Mouse (Mus musculus): ENCODE results near the gene Tbl3. TPM values are rescaled to one million over a fixed set of nuclear protein-coding genes. Genes with fewer than 3 reads are reported as not detected.

The Tbl3 gene
- 10 to 100 TPM; 14.4 to 21.6 (median 17.3) TPM for total RNA-seq (2022)

GRCm38 (mm10) chr17:24706982-24707800, at the start of gene Tbl3:
TSS of gene Tbl3 (minus strand) at chr17:24707660.
- DNase-seq (ENCODE audit: low spot score) = peak; percentile 91

DNA sequence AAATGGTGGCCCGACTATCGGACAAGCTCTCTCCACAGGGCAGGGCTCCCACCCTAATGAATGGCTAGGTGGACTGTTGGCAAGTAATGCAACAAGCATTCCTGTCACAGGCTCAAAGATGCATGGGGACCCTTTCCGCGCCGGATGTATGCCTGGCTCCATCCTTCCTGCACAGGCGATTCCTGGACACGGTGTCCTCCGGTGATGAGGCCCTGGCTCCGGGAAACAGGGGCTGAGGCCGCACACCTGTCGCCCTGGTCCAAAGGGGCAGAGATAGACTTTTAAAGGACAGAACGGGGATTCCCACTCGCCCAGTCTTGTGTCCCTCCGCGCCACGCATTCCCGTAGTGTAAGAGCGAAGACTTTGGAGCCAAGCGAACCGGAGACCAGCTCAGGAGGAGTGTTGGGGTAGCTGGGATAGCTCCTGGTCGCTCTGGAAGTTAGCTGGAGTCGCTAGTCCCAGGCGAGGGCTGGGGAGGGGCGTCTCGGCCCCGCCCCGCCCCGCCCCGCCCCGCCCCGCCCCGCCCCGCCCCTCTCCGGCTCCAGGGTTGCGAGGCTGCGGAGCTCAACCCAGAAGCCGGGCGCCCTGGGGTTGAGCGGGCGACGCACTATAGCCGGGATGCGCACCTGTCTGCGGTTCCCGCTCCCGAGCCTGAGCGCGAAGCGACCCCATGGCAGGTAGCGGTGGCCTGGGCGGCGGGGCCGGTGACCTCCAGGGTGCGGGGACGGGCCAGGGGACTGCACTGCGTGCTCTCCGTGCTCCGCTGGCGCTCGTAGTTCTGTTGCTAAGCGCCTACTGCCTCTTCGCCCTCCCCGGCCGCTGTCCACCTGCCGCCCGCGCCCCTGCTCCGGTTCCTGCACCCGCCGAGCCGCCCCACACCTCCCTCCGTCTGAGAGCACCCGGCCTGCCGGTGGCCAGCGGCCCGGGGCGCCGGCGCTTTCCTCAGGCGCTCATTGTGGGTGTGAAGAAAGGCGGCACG, 45.2 kb upstream of the Tbl3 start, which contains the start of gene Hs3st6:
Hs3st6 (plus strand) TSS at position 574 of the 980 bp plus-strand sequence.
- no peak for DNase-seq (ENCODE audit: low spot score)

- no peak for DNase-seq (ENCODE audit: low spot score)
These were observed 44.1 kb upstream of the Tbl3 start for GRCm38 (mm10) chr17:24751528-24751927.

DNA sequence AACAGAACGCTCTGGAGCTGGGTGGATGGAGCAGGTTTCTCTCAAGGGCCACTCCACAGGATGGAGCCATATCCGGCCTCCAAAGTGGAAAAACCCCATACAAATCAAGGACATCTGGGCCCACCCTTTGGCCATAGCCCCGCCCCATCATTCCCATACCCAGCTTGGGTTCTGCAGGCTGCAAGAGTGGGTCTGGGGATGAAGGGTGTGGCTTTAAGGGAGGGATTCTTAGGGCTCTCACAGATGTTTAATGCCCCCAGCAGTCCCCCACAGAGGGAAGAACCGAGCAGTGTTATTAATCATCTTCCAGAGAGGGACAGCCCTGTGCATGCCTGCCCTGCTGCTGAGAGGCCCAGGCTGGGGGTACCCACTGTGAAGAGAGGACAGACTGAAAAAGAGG, 39.5 kb upstream of the Tbl3 start:
- no peak for DNase-seq (ENCODE audit: low spot score)

DNA sequence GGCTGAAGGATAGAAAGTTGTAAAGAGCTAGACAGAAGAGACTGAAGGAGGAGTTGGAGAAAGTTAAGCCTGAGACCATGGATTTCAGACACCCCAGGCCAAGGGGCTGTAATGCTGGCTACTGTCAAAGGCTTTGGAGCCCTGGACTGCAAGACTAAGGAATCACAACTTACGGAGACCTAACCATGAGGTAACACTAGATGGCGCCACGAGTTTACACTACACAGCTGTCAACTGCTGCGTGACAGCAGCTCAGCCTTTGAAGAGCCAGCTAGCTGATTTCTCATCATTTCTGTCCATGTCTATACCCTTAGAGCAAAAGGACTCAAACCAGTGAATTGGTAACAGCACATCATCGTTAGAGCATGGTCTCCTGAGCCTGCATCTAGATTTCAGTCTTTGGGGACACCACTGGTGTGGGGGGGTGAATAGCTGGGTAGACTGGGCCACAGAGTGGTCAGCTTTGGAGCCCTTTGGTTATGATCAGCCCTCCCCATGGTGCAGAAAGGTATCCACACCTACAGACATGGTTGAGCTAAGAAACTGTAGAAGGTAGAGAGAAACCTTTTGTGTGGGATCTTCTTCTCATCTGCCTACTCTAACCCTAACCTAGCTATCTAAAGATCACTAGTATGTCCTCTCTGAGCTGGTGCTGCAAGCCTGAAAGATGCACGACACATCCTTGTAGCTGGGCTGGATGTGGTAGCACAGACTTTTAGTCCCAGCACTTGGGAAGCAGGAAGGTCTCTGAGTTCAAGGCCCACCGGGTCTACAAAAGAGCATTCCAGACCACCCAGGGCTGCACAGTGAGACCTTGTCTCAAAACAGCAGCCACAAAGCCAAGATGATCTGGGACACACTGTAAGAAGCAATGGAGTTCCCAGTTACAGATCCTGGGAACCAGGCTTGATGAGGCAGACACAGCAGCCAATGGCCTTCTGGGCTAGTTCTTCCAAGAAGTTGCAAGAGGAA, 38.4 kb upstream of the Tbl3 start:
- DNase-seq (ENCODE audit: low spot score) = peak; percentile 82

DNA sequence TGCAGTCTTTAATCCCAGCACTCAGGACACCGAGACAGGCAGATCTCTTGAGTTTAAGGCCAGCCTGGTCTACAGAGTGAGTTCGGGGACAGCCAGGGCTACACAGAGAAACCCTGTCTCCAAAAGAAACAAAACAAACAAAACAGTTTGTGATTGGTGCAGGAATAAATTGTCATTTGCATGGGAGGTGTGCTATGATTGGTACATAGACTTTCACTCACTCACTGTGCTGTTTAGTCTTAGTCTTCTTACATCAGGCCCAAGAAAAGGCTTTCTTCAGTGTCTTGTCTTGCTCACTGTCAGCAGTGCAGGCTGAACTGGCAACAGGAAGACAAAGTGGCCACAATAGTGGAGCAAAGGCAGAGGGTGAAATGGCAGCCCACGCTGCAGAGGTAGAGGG, 36.9 kb upstream of the Tbl3 start:
- no peak for DNase-seq (ENCODE audit: low spot score)

- no peak for DNase-seq (ENCODE audit: low spot score)
These were observed 36.4 kb upstream of the Tbl3 start for GRCm38 (mm10) chr17:24743896-24744295.

DNA sequence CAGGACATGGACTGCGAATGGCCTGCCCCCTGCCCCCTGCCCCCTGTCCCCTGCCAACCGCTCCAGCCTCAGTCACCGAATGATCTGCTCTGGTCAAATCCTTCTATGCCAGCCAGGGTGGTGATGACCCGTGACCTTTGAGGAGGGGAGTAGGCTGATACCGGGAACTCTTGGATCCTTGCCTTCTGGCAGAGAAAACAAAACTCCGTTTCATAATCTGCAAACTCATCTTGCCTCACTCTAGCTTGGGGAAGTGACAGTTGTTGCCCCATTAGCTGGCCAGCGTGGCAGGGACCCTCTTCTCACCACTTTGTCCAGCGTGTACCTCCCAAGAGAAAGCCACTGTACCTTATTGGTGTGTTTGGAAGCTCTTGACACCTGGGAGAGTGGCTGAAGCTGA, 34.8 kb upstream of the Tbl3 start:
- no peak for DNase-seq (ENCODE audit: low spot score)

DNA sequence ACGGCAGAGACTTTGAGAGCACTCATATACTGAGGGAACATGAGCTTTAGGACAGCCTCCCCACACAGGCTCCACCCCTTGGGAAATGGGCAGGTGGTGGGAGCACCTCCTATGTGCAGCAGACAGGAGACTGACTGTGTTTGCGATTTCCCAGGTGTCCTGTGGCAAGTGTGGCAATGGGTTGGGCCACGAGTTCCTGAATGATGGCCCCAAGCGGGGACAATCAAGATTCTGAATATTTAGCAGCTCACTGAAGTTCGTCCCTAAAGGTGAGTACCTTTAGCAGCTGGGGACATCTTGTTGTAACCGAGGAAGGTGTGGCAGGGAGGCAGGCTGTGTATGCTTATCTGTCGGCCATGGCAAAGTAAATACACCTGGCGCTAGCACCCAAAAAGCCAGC, 32.5 kb upstream of the Tbl3 start:
- DNase-seq (ENCODE audit: low spot score) = no peak

DNA sequence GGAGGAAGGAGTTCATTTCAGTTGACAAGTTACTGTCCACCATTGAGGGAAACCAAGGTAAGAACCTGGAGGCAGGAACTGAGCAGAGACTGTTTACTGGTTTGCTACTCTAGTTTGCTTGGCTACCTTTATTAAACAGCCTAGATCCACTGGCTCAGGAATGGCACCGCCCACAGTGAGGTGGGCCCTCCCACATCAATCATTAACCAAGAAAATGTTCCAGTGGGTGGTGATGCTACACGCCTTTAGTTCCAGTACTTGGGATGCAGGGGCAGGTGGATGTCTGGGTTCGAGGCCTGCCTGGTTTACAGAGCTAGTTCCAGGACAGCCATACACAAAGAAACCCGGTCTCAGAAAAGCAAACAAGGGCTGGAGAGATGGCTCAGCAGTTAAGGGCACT, 30.8 kb upstream of the Tbl3 start:
- no peak for DNase-seq (ENCODE audit: low spot score)

DNA sequence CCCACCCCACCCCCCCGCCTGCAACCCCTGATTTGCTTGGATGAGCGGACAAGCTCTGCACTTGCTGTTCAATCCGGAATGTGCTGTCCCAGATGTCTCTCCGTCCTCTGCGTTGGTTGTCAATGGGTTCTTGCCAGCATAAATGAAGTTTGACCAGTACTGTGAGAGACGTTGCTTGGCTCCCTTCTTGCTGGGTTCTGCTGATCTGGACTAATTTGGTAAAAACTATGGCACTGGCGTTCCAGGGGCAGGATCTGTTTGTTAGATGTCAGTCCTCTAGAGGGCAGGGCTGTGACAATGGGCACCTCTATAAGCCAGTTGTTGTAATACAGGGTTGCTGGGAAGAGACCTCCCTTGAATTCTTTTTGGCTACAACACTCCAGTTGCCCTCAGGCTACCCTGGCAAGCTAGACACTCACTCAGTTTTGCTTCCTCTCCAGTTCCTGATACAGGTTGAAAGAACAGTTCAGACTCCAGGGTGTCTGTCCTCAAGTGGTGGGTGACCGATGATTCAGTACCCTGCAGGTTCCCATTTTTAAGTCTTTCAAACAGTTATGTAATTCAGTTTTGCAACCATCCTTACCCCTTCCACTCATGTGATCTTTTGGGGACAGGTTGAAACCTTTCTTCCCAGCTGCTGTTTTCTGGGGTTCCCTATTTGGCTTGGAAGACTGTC, 29.8 kb upstream of the Tbl3 start:
- DNase-seq (ENCODE audit: low spot score) = no peak

GRCm38 (mm10) chr17:24736330-24737051, 29.0 kb upstream of the Tbl3 start, which contains the start of gene Msrb1:
TSS of gene Msrb1 (plus strand) at chr17:24736642.
- DNase-seq (ENCODE audit: low spot score) = peak; percentile 98

DNA sequence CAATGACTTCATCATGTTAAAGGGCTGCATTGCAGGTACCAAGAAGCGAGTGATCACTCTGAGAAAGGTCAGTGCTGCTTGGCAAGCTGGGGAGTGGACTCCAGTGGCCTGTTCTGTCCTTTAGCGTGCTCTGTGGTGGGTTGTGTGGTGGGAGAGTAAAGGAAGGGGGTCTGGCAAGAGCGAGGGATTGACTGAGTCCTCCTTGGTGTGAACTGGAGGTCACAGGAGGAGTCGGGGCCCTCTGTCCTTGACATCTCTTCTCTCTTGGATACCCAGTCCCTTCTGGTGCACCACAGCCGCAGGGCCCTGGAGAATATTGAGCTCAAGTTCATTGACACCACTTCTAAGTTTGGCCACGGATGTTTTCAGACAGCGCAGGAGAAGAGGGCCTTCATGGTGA, 28.0 kb upstream of the Tbl3 start:
- no peak for DNase-seq (ENCODE audit: low spot score)

DNA sequence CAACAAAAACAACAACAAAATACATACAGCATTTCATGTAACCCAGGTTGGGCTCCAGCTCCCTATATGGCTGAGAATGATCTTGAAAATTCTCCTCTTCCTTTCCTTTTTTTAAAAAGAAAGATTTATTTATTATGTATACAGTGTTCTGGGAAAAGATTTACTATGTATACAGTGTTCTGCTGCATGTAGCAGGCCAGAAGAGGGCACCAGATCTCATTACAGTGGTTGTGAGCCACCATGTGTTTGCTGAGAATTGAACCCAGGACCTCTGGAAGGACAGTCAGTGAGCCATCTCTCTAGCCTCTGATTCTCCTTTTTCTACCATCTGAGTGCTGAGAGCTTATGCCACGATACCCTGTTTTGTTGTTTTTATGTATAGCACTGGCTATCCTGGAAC, 27.1 kb upstream of the Tbl3 start:
- no peak for DNase-seq (ENCODE audit: low spot score)

GRCm38 (mm10) chr17:24733434-24734050, 26.1 kb upstream of the Tbl3 start:
- no peak for DNase-seq (ENCODE audit: low spot score)

- peak; percentile 63 for DNase-seq (ENCODE audit: low spot score)
These were observed 24.9 kb upstream of the Tbl3 start for GRCm38 (mm10) chr17:24732233-24732935.

DNA sequence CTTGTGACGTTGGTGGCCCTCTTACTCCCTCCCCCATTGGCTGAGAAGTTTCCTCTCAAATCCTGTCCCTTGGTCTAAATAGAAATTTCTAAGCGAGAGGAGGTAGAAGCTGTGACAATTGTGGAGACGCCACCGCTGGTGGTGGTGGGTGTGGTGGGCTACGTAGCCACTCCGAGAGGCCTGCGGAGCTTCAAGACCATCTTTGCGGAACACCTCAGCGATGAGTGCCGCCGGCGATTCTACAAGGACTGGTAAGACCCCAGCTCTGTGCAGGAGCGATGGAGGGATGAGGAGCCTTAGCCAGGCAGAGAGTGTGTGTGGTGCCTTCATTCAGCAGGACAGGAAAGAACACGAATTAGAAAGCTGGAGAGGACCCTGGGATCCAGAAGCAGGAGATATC, 23.3 kb upstream of the Tbl3 start:
- DNase-seq (ENCODE audit: low spot score) = no peak

- no peak for DNase-seq (ENCODE audit: low spot score)
These were observed 21.6 kb upstream of the Tbl3 start for GRCm38 (mm10) chr17:24729067-24729466.

DNA sequence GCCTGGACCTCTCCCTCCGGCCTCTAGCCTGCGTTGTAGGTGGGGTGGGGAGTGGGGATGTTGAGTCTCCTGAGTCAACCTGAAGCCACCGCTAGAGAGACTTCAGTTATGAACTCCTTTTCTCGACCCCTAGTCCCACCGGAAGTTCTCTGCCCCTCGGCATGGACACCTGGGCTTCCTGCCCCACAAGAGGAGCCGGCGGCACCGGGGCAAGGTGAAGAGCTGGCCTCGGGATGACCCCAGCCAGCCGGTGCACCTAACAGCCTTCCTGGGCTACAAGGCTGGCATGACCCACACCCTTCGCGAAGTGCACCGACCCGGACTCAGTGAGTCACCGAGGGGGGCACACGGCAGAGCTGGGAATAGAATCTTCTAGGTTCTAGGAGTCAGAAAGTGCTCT, 20.7 kb upstream of the Tbl3 start:
- DNase-seq (ENCODE audit: low spot score) = no peak

All from heart, adult 8-10 months (tissue).